Mouse (Mus musculus): ENCODE results near the gene Esp6. TPM values are rescaled to one million over a fixed set of nuclear protein-coding genes. Genes with fewer than 3 reads are reported as not detected.

Esp6 gene
- polyA plus RNA-seq (2014; fragmentation: Illumina TruSeq; extraction: RNeasy Lipid Tissue Mini Kit (QIAGEN cat#74804); ENCODE audit: low read depth, low replicate concordance) = not detected

DNA sequence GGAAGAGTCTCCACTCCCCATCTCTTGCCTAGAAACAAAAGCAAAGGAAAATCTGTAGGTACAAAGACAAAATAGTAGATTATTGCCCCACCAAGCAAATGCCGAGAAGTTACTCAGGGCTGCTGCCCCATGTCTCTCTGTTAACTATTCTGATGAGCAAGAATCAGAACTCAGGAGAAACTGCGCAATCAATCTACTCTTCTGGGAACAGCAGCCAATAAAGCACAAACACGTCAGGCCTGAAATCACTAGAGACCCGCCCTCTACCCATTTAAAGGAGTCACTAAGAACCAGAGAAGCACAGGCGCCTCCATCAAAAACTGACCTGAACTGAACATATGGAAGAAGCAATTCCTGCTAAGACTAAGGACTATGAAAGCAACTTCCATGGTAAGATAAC lies at the start of gene Esp6:
Esp6 (plus strand) TSS at position 301 of the 400 bp plus-strand sequence.

DNA sequence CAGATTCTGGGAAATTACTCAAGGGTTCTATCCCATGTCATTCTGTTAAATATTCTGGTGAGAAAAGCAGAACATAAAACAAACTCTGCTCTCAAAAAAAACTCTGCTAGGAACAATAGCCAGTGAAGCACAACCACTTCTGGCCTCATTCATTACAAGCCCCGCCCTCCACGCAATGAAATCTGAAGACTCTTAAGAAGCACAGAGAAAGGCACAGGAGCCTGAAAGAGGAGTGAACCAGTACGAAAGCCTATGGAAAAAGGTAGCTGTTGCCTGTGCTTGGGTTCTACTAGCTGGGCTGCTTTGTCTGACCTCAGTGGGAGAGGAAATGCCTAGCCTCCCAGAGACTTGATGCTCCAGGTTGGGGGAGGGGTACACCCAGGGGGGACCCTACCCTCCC lies 41.5 kb upstream of the Esp6 start, which contains the start of gene Esp8:
Esp8 (plus strand) TSS at position 205 of the 400 bp plus-strand sequence.

DNA sequence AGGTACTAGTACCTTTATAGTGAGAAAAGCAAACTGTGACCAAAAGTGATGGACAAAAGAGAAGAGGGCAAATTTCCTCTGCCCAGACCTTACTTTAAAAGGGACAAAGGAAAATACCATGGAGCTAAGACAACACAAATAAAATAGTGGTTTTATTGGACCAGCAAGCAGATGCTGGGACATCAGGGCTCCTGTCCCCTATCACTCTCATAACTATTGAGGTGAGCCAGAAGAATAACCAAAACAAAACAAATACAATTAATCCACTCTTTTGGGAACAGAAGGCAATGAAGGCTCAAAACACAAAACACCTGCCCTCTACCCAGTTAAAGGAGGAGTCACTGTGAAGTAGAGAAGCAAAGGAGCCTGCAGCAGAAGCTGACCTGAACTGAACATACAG lies 37.0 kb downstream of the Esp6 start, which contains the start of gene Esp4:
Esp4 (plus strand) TSS at position 301 of the 400 bp plus-strand sequence.

Other genes with a start within 250 kb of the Esp6 start
- gene Crisp1, start 242.3 kb upstream of the Esp6 start, polyA plus RNA-seq (2014; fragmentation: Illumina TruSeq; extraction: RNeasy Lipid Tissue Mini Kit (QIAGEN cat#74804); ENCODE audit: low read depth, low replicate concordance) = 3.1 TPM
- not detected for gene Esp8, start 41.5 kb upstream of the Esp6 start, polyA plus RNA-seq (2014; fragmentation: Illumina TruSeq; extraction: RNeasy Lipid Tissue Mini Kit (QIAGEN cat#74804); ENCODE audit: low read depth, low replicate concordance)
- not detected for gene Esp4, start 37.1 kb downstream of the Esp6 start, polyA plus RNA-seq (2014; fragmentation: Illumina TruSeq; extraction: RNeasy Lipid Tissue Mini Kit (QIAGEN cat#74804); ENCODE audit: low read depth, low replicate concordance)
- gene Esp3, start 70.6 kb downstream of the Esp6 start, polyA plus RNA-seq (2014; fragmentation: Illumina TruSeq; extraction: RNeasy Lipid Tissue Mini Kit (QIAGEN cat#74804); ENCODE audit: low read depth, low replicate concordance) = not detected
- gene Esp1, start 165.6 kb downstream of the Esp6 start, polyA plus RNA-seq (2014; fragmentation: Illumina TruSeq; extraction: RNeasy Lipid Tissue Mini Kit (QIAGEN cat#74804); ENCODE audit: low read depth, low replicate concordance) = not detected
- gene Crisp2, start 245.5 kb downstream of the Esp6 start, polyA plus RNA-seq (2014; fragmentation: Illumina TruSeq; extraction: RNeasy Lipid Tissue Mini Kit (QIAGEN cat#74804); ENCODE audit: low read depth, low replicate concordance) = not detected
- gene Rhag, start 249.6 kb downstream of the Esp6 start, polyA plus RNA-seq (2014; fragmentation: Illumina TruSeq; extraction: RNeasy Lipid Tissue Mini Kit (QIAGEN cat#74804); ENCODE audit: low read depth, low replicate concordance) = not detected

Data from sigmoid colon, adult 10 weeks (tissue).